Mouse (Mus musculus) testis, adult 2 months (tissue): ENCODE results near the gene Urm1. TPM values are rescaled to one million over a fixed set of nuclear protein-coding genes. Genes with fewer than 3 reads are reported as not detected.

Experiments used
- H3K27ac ChIP-seq: fragments of 200-500 bp; 2 replicates; pipeline ENCODE4 v1.5.1; 2012; ENCODE audit warnings: low read depth, low read length; ENCODE audit not compliant: control insufficient read depth, insufficient read depth
- H3K27me3 ChIP-seq: fragments of 200-500 bp; 2 replicates; pipeline ENCODE4 v1.6.1; 2012; ENCODE audit warnings: mild to moderate bottlenecking, low read length, moderate library complexity; ENCODE audit not compliant: control insufficient read depth, insufficient read depth
- H3K36me3 ChIP-seq: fragments of 200-500 bp; 2 replicates; pipeline ENCODE4 v1.6.1; 2012; ENCODE audit warnings: mild to moderate bottlenecking, low read length; ENCODE audit not compliant: control insufficient read depth, insufficient read depth
- H3K4me1 ChIP-seq: fragments of 200-500 bp; 2 replicates; pipeline ENCODE4 v1.6.1; 2012; ENCODE audit warnings: low read length; ENCODE audit not compliant: control insufficient read depth, insufficient read depth
- H3K4me3 ChIP-seq: fragments of 200-500 bp; 2 replicates; pipeline ENCODE4 v1.5.1; 2012; ENCODE audit warnings: low read depth, mild to moderate bottlenecking, low read length, moderate library complexity, mixed read lengths; ENCODE audit not compliant: control insufficient read depth
- CTCF ChIP-seq: fragments of 200-500 bp; IDR thresholded peaks from 2 replicates; pipeline ENCODE4 v1.5.1; 2012; ENCODE audit warnings: low read depth, mild to moderate bottlenecking, inconsistent platforms, low read length, moderate library complexity; ENCODE audit not compliant: control insufficient read depth, insufficient read depth, insufficient replicate concordance
- POLR2A ChIP-seq: fragments of 200-500 bp; IDR thresholded peaks from 2 replicates; pipeline ENCODE4 v1.6.1; 2012; ENCODE audit warnings: low read depth, mild to moderate bottlenecking, inconsistent platforms, low read length, moderate library complexity; ENCODE audit not compliant: control insufficient read depth
- polyA plus RNA-seq: library from polyadenylated mRNA; depleted of rRNA; stranded (reverse); fragments of >200 nt; gene quantifications from 2 replicates; pipeline ENCODE4 v1.2.3, GENCODE M21; 2012

The Urm1 gene
- polyA plus RNA-seq, 1 experiment: 25.1 TPM

- Histone ChIP-seq H3K27ac (no peak overlapping the region), H3K4me3 (no peak overlapping the region), H3K4me1 (peaks cover 11% of the 10 kb centered on the region), H3K27me3 (no peaks in the 10 kb centered on the region; the same call in 1 of the 2 replicates), H3K36me3 (0 out of 2 replicates have a peak, but pooled peaks cover 3% of the 10 kb centered on the region)
- TF ChIP-seq POLR2A (no peak), CTCF (no peak)
These were observed 27.0 kb downstream of the Urm1 start for GRCm38 (mm10) chr2:29846911-29847310.

- no peak for TF ChIP-seq CTCF
- no peak for TF ChIP-seq POLR2A
- no peaks in the 10 kb centered on the region; the same call in 1 of the 2 replicates for H3K27me3 ChIP-seq
- H3K4me1 ChIP-seq: peaks cover 11% of the 10 kb centered on the region
- no peak overlapping the region for H3K27ac ChIP-seq
- no peak overlapping the region for H3K4me3 ChIP-seq
- no peaks in the 10 kb centered on the region for H3K36me3 ChIP-seq
These were observed 29.2 kb downstream of the Urm1 start for GRCm38 (mm10) chr2:29849041-29849440.

- Histone ChIP-seq H3K36me3 (no peaks in the 10 kb centered on the region), H3K27ac (no peak overlapping the region), H3K4me1 (peaks cover 11% of the 10 kb centered on the region), H3K27me3 (no peaks in the 10 kb centered on the region; the same call in 1 of the 2 replicates), H3K4me3 (no peak overlapping the region)
- TF ChIP-seq POLR2A: no peak
- TF ChIP-seq CTCF: no peak
These were observed 30.1 kb downstream of the Urm1 start for GRCm38 (mm10) chr2:29849841-29850480.

- no peak overlapping the region for H3K4me3 ChIP-seq
- no peaks in the 10 kb centered on the region for H3K27me3 ChIP-seq
- no peaks in the 10 kb centered on the region for H3K4me1 ChIP-seq
- no peak overlapping the region for H3K27ac ChIP-seq
- TF ChIP-seq CTCF (no peak), POLR2A (no peak)
- no peaks in the 10 kb centered on the region for H3K36me3 ChIP-seq
These were observed 33.1 kb downstream of the Urm1 start for GRCm38 (mm10) chr2:29852957-29853485.

GRCm38 (mm10) chr2:29853736-29854135 lies 33.9 kb downstream of the Urm1 start:
- H3K27ac ChIP-seq: no peak overlapping the region

GRCm38 (mm10) chr2:29855585-29856210 lies 35.8 kb downstream of the Urm1 start:
- H3K36me3 ChIP-seq: no peaks in the 10 kb centered on the region
- no peak overlapping the region for H3K27ac ChIP-seq
- H3K4me3 ChIP-seq: no peak overlapping the region
- TF ChIP-seq POLR2A: no peak
- TF ChIP-seq CTCF: no peak
- H3K27me3 ChIP-seq: no peaks in the 10 kb centered on the region
- H3K4me1 ChIP-seq: no peaks in the 10 kb centered on the region

More at GRCm38 (mm10) chr2:29853736-29854135, 33.9 kb downstream of the Urm1 start:
- TF ChIP-seq POLR2A (no peak), CTCF (no peak)
- H3K4me3 ChIP-seq: no peak overlapping the region
- H3K27me3 ChIP-seq: no peaks in the 10 kb centered on the region
- no peaks in the 10 kb centered on the region for H3K36me3 ChIP-seq
- no peaks in the 10 kb centered on the region for H3K4me1 ChIP-seq

GRCm38 (mm10) chr2:29856451-29857260 lies 36.8 kb downstream of the Urm1 start:
- TF ChIP-seq CTCF (no peak), POLR2A (no peak)
- Histone ChIP-seq H3K27me3 (no peaks in the 10 kb centered on the region), H3K4me3 (no peak overlapping the region), H3K36me3 (no peaks in the 10 kb centered on the region), H3K27ac (no peak overlapping the region), H3K4me1 (no peaks in the 10 kb centered on the region)
